Mouse (Mus musculus): ENCODE results near the gene Ptprd. TPM values are rescaled to one million over a fixed set of nuclear protein-coding genes. Genes with fewer than 3 reads are reported as not detected.

The Ptprd gene
- polyA plus RNA-seq, 2 experiments: 48.6 to 50.4 TPM

- ATAC-seq (ENCODE audit: low FRiP score, low read depth) (no peak), DNase-seq (ENCODE audit: low spot score) (no peak)
- WGBS: 67% methylated on average over 4 of the region's 4 CpGs
- H3K27ac ChIP-seq (replicated peaks; ENCODE audit: low read depth, low read length): no peak overlapping the region
- no peaks in the 10 kb centered on the region for H3K4me1 ChIP-seq (ENCODE audit: control insufficient read depth, insufficient read depth, low read length)
- no peaks in the 10 kb centered on the region for H3K9me3 ChIP-seq (ENCODE audit: control insufficient read depth, low read length)
- H3K27me3 ChIP-seq (ENCODE audit: control insufficient read depth, insufficient read depth, low read length): no peaks in the 10 kb centered on the region
- no peak overlapping the region for H3K9ac ChIP-seq (ENCODE audit: low read depth, low read length, severe bottlenecking)
- no peak for TF ChIP-seq POLR2A (IDR thresholded peaks at IDR 0.05; ENCODE audit: borderline replicate concordance, extremely low read depth, insufficient read depth, insufficient read length)
- no peak overlapping the region for H3K4me3 ChIP-seq (replicated peaks; ENCODE audit: low read length)
- no peaks in the 10 kb centered on the region for H3K36me3 ChIP-seq (ENCODE audit: control insufficient read depth, insufficient read depth, low read length)
- H3K4me2 ChIP-seq (replicated peaks; ENCODE audit: low read depth, low read length, severe bottlenecking): no peak overlapping the region
Observed at GRCm38 (mm10) chr4:77277913-77278312, 933.8 kb downstream of the Ptprd start.

GRCm38 (mm10) chr4:77259972-77260290 lies 951.8 kb downstream of the Ptprd start:
- Histone ChIP-seq H3K9me3 (ENCODE audit: control insufficient read depth, low read length) (no peaks in the 10 kb centered on the region), H3K4me2 (replicated peaks; ENCODE audit: low read depth, low read length, severe bottlenecking) (no peak overlapping the region), H3K36me3 (ENCODE audit: control insufficient read depth, insufficient read depth, low read length) (no peaks in the 10 kb centered on the region), H3K27ac (replicated peaks; ENCODE audit: low read depth, low read length) (no peak overlapping the region), H3K4me3 (replicated peaks; ENCODE audit: low read length) (no peak overlapping the region), H3K4me1 (ENCODE audit: control insufficient read depth, insufficient read depth, low read length) (peaks cover 6% of the 10 kb centered on the region; the same call in 1 of the 2 replicates), H3K9ac (ENCODE audit: low read depth, low read length, severe bottlenecking) (no peak overlapping the region), H3K27me3 (ENCODE audit: control insufficient read depth, insufficient read depth, low read length) (no peaks in the 10 kb centered on the region)
- 68% methylated on average over 1 of the region's 1 CpGs for WGBS
- no peak for TF ChIP-seq POLR2A (IDR thresholded peaks at IDR 0.05; ENCODE audit: borderline replicate concordance, extremely low read depth, insufficient read depth, insufficient read length)
- DNase-seq (ENCODE audit: low spot score): no peak
- ATAC-seq (ENCODE audit: low FRiP score, low read depth): no peak

GRCm38 (mm10) chr4:77259250-77259971 lies 952.4 kb downstream of the Ptprd start:
- no peak overlapping the region for H3K4me2 ChIP-seq (replicated peaks; ENCODE audit: low read depth, low read length, severe bottlenecking)
- peaks cover 6% of the 10 kb centered on the region; the same call in 1 of the 2 replicates for H3K4me1 ChIP-seq (ENCODE audit: control insufficient read depth, insufficient read depth, low read length)
- ATAC-seq (ENCODE audit: low FRiP score, low read depth): peak; percentile 84
- H3K27ac ChIP-seq (replicated peaks; ENCODE audit: low read depth, low read length): no peak overlapping the region
- peak; percentile 93 for DNase-seq (ENCODE audit: low spot score)
- no peaks in the 10 kb centered on the region for H3K27me3 ChIP-seq (ENCODE audit: control insufficient read depth, insufficient read depth, low read length)
- no peaks in the 10 kb centered on the region for H3K9me3 ChIP-seq (ENCODE audit: control insufficient read depth, low read length)
- WGBS: 24% methylated on average over 8 of the region's 8 CpGs
- H3K4me3 ChIP-seq (replicated peaks; ENCODE audit: low read length): no peak overlapping the region
- H3K9ac ChIP-seq (ENCODE audit: low read depth, low read length, severe bottlenecking): no peak overlapping the region
- TF ChIP-seq POLR2A (IDR thresholded peaks at IDR 0.05; ENCODE audit: borderline replicate concordance, extremely low read depth, insufficient read depth, insufficient read length): no peak
- H3K36me3 ChIP-seq (ENCODE audit: control insufficient read depth, insufficient read depth, low read length): no peaks in the 10 kb centered on the region

DNA sequence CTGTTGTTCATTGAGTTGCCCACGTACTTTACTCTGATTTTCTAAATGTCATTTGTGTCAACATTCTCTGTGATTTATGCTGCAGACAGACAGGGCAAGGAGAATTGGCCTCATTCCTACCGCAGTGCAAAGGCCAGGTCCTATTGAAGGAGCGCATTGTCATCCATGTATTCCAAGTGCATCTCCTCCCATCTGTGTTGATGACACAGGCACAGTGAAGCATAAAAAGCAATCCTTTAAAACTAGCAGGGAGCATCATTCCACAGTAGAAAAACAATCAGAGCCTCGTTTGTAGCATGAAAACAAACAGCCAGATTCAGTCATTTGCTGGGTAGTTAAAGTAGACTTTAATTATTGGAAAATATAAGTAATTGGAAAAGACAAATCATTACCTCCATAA lies 960.6 kb downstream of the Ptprd start:
- no peak overlapping the region for H3K4me2 ChIP-seq (replicated peaks; ENCODE audit: low read depth, low read length, severe bottlenecking)
- 57% methylated on average over 4 of the region's 4 CpGs for whole genome bisulfite sequencing
- no peak overlapping the region for H3K9ac ChIP-seq (ENCODE audit: low read depth, low read length, severe bottlenecking)
- no peak for DNase-seq (ENCODE audit: low spot score)
- no peaks in the 10 kb centered on the region for H3K36me3 ChIP-seq (ENCODE audit: control insufficient read depth, insufficient read depth, low read length)
- no peaks in the 10 kb centered on the region for H3K9me3 ChIP-seq (ENCODE audit: control insufficient read depth, low read length)
- H3K27me3 ChIP-seq (ENCODE audit: control insufficient read depth, insufficient read depth, low read length): no peaks in the 10 kb centered on the region
- no peak for ATAC-seq (ENCODE audit: low FRiP score, low read depth)
- no peak overlapping the region for H3K27ac ChIP-seq (replicated peaks; ENCODE audit: low read depth, low read length)
- H3K4me1 ChIP-seq (ENCODE audit: control insufficient read depth, insufficient read depth, low read length): no peaks in the 10 kb centered on the region
- TF ChIP-seq POLR2A (IDR thresholded peaks at IDR 0.05; ENCODE audit: borderline replicate concordance, extremely low read depth, insufficient read depth, insufficient read length): no peak
- no peak overlapping the region for H3K4me3 ChIP-seq (replicated peaks; ENCODE audit: low read length)

- TF ChIP-seq POLR2A (IDR thresholded peaks at IDR 0.05; ENCODE audit: borderline replicate concordance, extremely low read depth, insufficient read depth, insufficient read length): no peak
Observed at GRCm38 (mm10) chr4:77249801-77250200, 962.0 kb downstream of the Ptprd start.

More at GRCm38 (mm10) chr4:77249801-77250200, 962.0 kb downstream of the Ptprd start:
- no peaks in the 10 kb centered on the region for H3K9me3 ChIP-seq (ENCODE audit: control insufficient read depth, low read length)
- WGBS: 71% methylated on average over 1 of the region's 1 CpGs
- H3K4me2 ChIP-seq (replicated peaks; ENCODE audit: low read depth, low read length, severe bottlenecking): no peak overlapping the region
- no peak overlapping the region for H3K9ac ChIP-seq (ENCODE audit: low read depth, low read length, severe bottlenecking)
- no peak for DNase-seq (ENCODE audit: low spot score)
- ATAC-seq (ENCODE audit: low FRiP score, low read depth): no peak
- no peaks in the 10 kb centered on the region for H3K27me3 ChIP-seq (ENCODE audit: control insufficient read depth, insufficient read depth, low read length)
- H3K4me1 ChIP-seq (ENCODE audit: control insufficient read depth, insufficient read depth, low read length): no peaks in the 10 kb centered on the region
- H3K36me3 ChIP-seq (ENCODE audit: control insufficient read depth, insufficient read depth, low read length): no peaks in the 10 kb centered on the region
- no peak overlapping the region for H3K4me3 ChIP-seq (replicated peaks; ENCODE audit: low read length)
- H3K27ac ChIP-seq (replicated peaks; ENCODE audit: low read depth, low read length): no peak overlapping the region
